Mouse (Mus musculus): ENCODE measurements around the gene Atp6v1b1. TPM values are rescaled to one million over a fixed set of nuclear protein-coding genes. Genes with fewer than 3 reads are reported as not detected.
A peak's percentile ranks its signal among the peaks of the same experiment; 100 is the strongest.

Atp6v1b1 gene
- 1.4 TPM in 2 replicates for polyA plus RNA-seq (2015; fragmentation: Nextera tagmentation; extraction: Ambion mirVana)

GRCm38 (mm10) chr6:83742761-83743160 is at the start of gene Atp6v1b1:
Atp6v1b1 (plus strand) TSS chr6:83742990.
- 46% methylated on average over 5 of the region's 5 CpGs for WGBS
- H3K27me3 ChIP-seq (ENCODE audit: control insufficient read depth, insufficient read depth, low read depth, low read length): peaks cover 4% of the 10 kb centered on the region
- H3K9ac ChIP-seq (ENCODE audit: low read length): no peak within 1 kb of the TSS
- no peak within 1 kb of the TSS for H3K4me3 ChIP-seq (ENCODE audit: low read length)
- H3K4me2 ChIP-seq (ENCODE audit: low read depth, low read length): no peak within 1 kb of the TSS
- no peaks in the 10 kb centered on the region; the same call in 1 of the 2 replicates for H3K4me1 ChIP-seq (replicated peaks; ENCODE audit: control insufficient read depth, insufficient read depth, low read length)
- ATAC-seq (ENCODE audit: low read depth): peak; percentile 34; the same call in 1 of the 2 replicates
- H3K9me3 ChIP-seq (ENCODE audit: control insufficient read depth, low read length): 0 out of 2 replicates have a peak, but pooled peaks cover 3% of the 10 kb centered on the region
- H3K27ac ChIP-seq (ENCODE audit: low read length): no peak within 1 kb of the TSS
- no peaks in the 10 kb centered on the region for H3K36me3 ChIP-seq (ENCODE audit: control insufficient read depth, insufficient read depth, low read length)

DNA sequence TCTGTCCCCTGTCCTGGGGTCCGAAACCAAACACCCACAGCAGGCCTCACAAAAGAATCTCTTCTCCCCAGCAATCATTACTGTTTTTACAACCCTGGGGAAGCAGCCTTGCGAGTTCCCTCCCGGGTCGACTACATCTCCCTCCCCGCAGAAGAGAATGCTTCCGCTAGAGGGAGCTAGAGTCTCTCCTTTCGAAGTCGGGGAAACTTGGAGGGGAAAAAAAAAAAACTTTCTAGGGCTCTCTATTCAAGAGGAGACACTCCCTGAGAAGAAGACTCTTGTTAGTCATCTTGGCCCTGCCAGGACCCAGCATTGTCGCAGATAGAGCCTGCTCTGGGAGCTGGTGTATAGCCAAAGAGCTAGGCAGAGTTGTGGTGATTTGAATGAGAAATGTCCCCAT is 49.0 kb upstream of the Atp6v1b1 start:
- WGBS: 0% methylated on average over 9 of the region's 9 CpGs
- no peaks in the 10 kb centered on the region for H3K4me1 ChIP-seq (replicated peaks; ENCODE audit: control insufficient read depth, insufficient read depth, low read length)
- peaks cover 90% of the 10 kb centered on the region for H3K27me3 ChIP-seq (ENCODE audit: control insufficient read depth, insufficient read depth, low read depth, low read length)
- no peak overlapping the region for H3K27ac ChIP-seq (ENCODE audit: low read length)
- no peak overlapping the region for H3K9ac ChIP-seq (ENCODE audit: low read length)
- H3K4me2 ChIP-seq (ENCODE audit: low read depth, low read length): no peak overlapping the region
- no peak overlapping the region for H3K4me3 ChIP-seq (ENCODE audit: low read length)
- H3K9me3 ChIP-seq (ENCODE audit: control insufficient read depth, low read length): no peaks in the 10 kb centered on the region
- no peak for ATAC-seq (ENCODE audit: low read depth)
- H3K36me3 ChIP-seq (ENCODE audit: control insufficient read depth, insufficient read depth, low read length): no peaks in the 10 kb centered on the region

DNA sequence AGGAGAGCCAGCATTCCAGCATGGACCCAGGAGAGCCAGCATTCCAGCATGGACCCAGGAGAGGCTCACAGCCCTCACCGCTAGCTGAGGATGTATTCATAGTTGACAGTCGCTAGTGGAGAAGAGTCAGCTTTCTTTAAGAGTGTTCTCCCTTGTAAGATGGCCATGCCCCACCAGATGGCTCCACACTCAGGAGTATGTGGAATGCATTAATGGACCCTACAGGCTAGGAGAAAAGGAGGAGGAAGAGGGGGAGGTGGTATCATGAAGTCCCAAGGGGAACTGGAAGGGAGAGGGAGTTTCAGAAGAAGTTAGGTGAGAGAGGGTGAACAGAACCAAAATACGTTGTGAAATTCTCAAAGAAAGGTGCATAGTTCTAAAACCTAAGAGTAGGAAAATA is 47.1 kb upstream of the Atp6v1b1 start:
- WGBS: 7% methylated on average over 3 of the region's 3 CpGs
- Histone ChIP-seq H3K4me1 (replicated peaks; ENCODE audit: control insufficient read depth, insufficient read depth, low read length) (no peaks in the 10 kb centered on the region), H3K36me3 (ENCODE audit: control insufficient read depth, insufficient read depth, low read length) (no peaks in the 10 kb centered on the region), H3K4me2 (ENCODE audit: low read depth, low read length) (no peak overlapping the region), H3K4me3 (ENCODE audit: low read length) (no peak overlapping the region), H3K9ac (ENCODE audit: low read length) (no peak overlapping the region), H3K9me3 (ENCODE audit: control insufficient read depth, low read length) (no peaks in the 10 kb centered on the region), H3K27ac (ENCODE audit: low read length) (no peak overlapping the region), H3K27me3 (ENCODE audit: control insufficient read depth, insufficient read depth, low read depth, low read length) (peaks cover 95% of the 10 kb centered on the region)
- no peak for ATAC-seq (ENCODE audit: low read depth)

- H3K27ac ChIP-seq (ENCODE audit: low read length): no peak overlapping the region
- peaks cover 93% of the 10 kb centered on the region for H3K27me3 ChIP-seq (ENCODE audit: control insufficient read depth, insufficient read depth, low read depth, low read length)
- no peaks in the 10 kb centered on the region for H3K4me1 ChIP-seq (replicated peaks; ENCODE audit: control insufficient read depth, insufficient read depth, low read length)
- ATAC-seq (ENCODE audit: low read depth): no peak
- H3K9me3 ChIP-seq (ENCODE audit: control insufficient read depth, low read length): no peaks in the 10 kb centered on the region
- WGBS: 2% methylated on average over 7 of the region's 7 CpGs
- no peak overlapping the region for H3K9ac ChIP-seq (ENCODE audit: low read length)
- no peak overlapping the region for H3K4me2 ChIP-seq (ENCODE audit: low read depth, low read length)
- no peak overlapping the region for H3K4me3 ChIP-seq (ENCODE audit: low read length)
- no peaks in the 10 kb centered on the region for H3K36me3 ChIP-seq (ENCODE audit: control insufficient read depth, insufficient read depth, low read length)
Measured at GRCm38 (mm10) chr6:83696684-83697083, 46.1 kb upstream of the Atp6v1b1 start.

DNA sequence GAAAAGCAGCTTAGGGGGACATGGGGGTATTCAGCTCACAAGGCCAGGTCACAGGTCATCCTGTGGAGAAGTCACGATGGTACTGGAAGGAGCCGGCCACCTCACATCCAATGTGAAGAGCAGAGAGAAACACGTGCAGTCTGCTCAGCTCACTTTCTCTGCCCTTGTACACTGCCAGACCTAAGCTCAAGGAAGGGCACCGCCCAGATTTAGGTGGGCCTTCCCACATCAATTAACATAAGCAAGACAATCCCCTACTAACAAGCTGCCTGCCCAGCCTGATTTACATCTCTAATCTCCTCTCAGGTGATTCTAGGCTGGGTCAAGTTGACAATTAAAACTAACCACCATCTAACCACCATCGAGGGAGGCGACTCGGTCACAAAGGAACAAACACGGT is 44.9 kb upstream of the Atp6v1b1 start:
- Histone ChIP-seq H3K27ac (ENCODE audit: low read length) (no peak overlapping the region), H3K4me3 (ENCODE audit: low read length) (no peak overlapping the region), H3K36me3 (ENCODE audit: control insufficient read depth, insufficient read depth, low read length) (no peaks in the 10 kb centered on the region), H3K4me1 (replicated peaks; ENCODE audit: control insufficient read depth, insufficient read depth, low read length) (peaks cover 4% of the 10 kb centered on the region; the same call in 1 of the 2 replicates), H3K9me3 (ENCODE audit: control insufficient read depth, low read length) (no peaks in the 10 kb centered on the region), H3K27me3 (ENCODE audit: control insufficient read depth, insufficient read depth, low read depth, low read length) (peaks cover 92% of the 10 kb centered on the region), H3K4me2 (ENCODE audit: low read depth, low read length) (no peak overlapping the region), H3K9ac (ENCODE audit: low read length) (no peak overlapping the region)
- no peak for ATAC-seq (ENCODE audit: low read depth)
- WGBS: 3% methylated on average over 8 of the region's 8 CpGs

- Histone ChIP-seq H3K27ac (ENCODE audit: low read length) (no peak overlapping the region), H3K9ac (ENCODE audit: low read length) (no peak overlapping the region), H3K4me2 (ENCODE audit: low read depth, low read length) (no peak overlapping the region), H3K4me3 (ENCODE audit: low read length) (no peak overlapping the region), H3K27me3 (ENCODE audit: control insufficient read depth, insufficient read depth, low read depth, low read length) (peaks cover 92% of the 10 kb centered on the region), H3K9me3 (ENCODE audit: control insufficient read depth, low read length) (no peaks in the 10 kb centered on the region), H3K36me3 (ENCODE audit: control insufficient read depth, insufficient read depth, low read length) (no peaks in the 10 kb centered on the region), H3K4me1 (replicated peaks; ENCODE audit: control insufficient read depth, insufficient read depth, low read length) (peaks cover 4% of the 10 kb centered on the region; the same call in 1 of the 2 replicates)
- ATAC-seq (ENCODE audit: low read depth): no peak
- WGBS: 5% methylated on average over 5 of the region's 5 CpGs
Measured at GRCm38 (mm10) chr6:83699971-83700370, 42.8 kb upstream of the Atp6v1b1 start.

DNA sequence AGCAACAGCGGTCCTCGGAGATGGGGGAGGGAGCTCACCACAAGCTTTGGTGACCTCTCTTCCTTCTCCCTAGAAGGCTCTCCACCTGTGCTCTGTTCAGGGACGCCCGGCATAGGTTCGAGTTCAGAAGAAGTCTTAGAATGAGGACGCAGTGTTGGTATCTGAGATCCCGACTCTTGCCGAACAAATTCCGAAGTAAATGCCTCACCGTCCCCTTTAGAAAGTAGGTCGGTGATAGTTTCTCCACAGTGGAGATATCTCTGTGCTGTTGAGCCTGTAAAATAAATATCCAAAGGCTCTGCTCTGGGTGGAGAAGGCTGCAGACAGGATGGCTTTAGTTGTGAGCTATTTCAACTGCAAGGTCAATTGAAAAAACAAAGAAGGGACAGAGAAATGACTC is 41.8 kb upstream of the Atp6v1b1 start:
- Histone ChIP-seq H3K4me1 (replicated peaks; ENCODE audit: control insufficient read depth, insufficient read depth, low read length) (peaks cover 4% of the 10 kb centered on the region; the same call in 1 of the 2 replicates), H3K9me3 (ENCODE audit: control insufficient read depth, low read length) (no peaks in the 10 kb centered on the region), H3K4me2 (ENCODE audit: low read depth, low read length) (no peak overlapping the region), H3K36me3 (ENCODE audit: control insufficient read depth, insufficient read depth, low read length) (no peaks in the 10 kb centered on the region), H3K9ac (ENCODE audit: low read length) (no peak overlapping the region), H3K27me3 (ENCODE audit: control insufficient read depth, insufficient read depth, low read depth, low read length) (peaks cover 92% of the 10 kb centered on the region), H3K4me3 (ENCODE audit: low read length) (no peak overlapping the region), H3K27ac (ENCODE audit: low read length) (no peak overlapping the region)
- under 1% methylated on average over 11 of the region's 11 CpGs for WGBS
- ATAC-seq (ENCODE audit: low read depth): no peak

GRCm38 (mm10) chr6:83702146-83702999 is 40.4 kb upstream of the Atp6v1b1 start:
- WGBS: 2% methylated on average over 53 of the region's 53 CpGs
- ATAC-seq (ENCODE audit: low read depth): peak; percentile 54; the same call in 1 of the 2 replicates
- Histone ChIP-seq H3K36me3 (ENCODE audit: control insufficient read depth, insufficient read depth, low read length) (no peaks in the 10 kb centered on the region), H3K9ac (ENCODE audit: low read length) (no peak overlapping the region), H3K27ac (ENCODE audit: low read length) (no peak overlapping the region), H3K4me1 (replicated peaks; ENCODE audit: control insufficient read depth, insufficient read depth, low read length) (peaks cover 4% of the 10 kb centered on the region; the same call in 1 of the 2 replicates), H3K9me3 (ENCODE audit: control insufficient read depth, low read length) (no peaks in the 10 kb centered on the region), H3K27me3 (ENCODE audit: control insufficient read depth, insufficient read depth, low read depth, low read length) (peaks cover 92% of the 10 kb centered on the region), H3K4me2 (ENCODE audit: low read depth, low read length) (no peak overlapping the region), H3K4me3 (ENCODE audit: low read length) (no peak overlapping the region)

- no peak overlapping the region for H3K9ac ChIP-seq (ENCODE audit: low read length)
- ATAC-seq (ENCODE audit: low read depth): no peak
- no peaks in the 10 kb centered on the region for H3K36me3 ChIP-seq (ENCODE audit: control insufficient read depth, insufficient read depth, low read length)
- H3K27ac ChIP-seq (ENCODE audit: low read length): no peak overlapping the region
- WGBS: 1% methylated on average over 27 of the region's 27 CpGs
- H3K4me2 ChIP-seq (ENCODE audit: low read depth, low read length): no peak overlapping the region
- H3K9me3 ChIP-seq (ENCODE audit: control insufficient read depth, low read length): no peaks in the 10 kb centered on the region
- H3K4me3 ChIP-seq (ENCODE audit: low read length): no peak overlapping the region
- H3K27me3 ChIP-seq (ENCODE audit: control insufficient read depth, insufficient read depth, low read depth, low read length): peaks cover 92% of the 10 kb centered on the region
- H3K4me1 ChIP-seq (replicated peaks; ENCODE audit: control insufficient read depth, insufficient read depth, low read length): peaks cover 4% of the 10 kb centered on the region; the same call in 1 of the 2 replicates
Measured at GRCm38 (mm10) chr6:83703000-83703721, 39.6 kb upstream of the Atp6v1b1 start.
